Mouse (Mus musculus) lung, adult 18-20 months (tissue): Measurements from ENCODE around the gene 1700084M14Rik.
"Not testable (repeated sequence)": the region's sequence is repeated elsewhere in the genome, so short reads cannot be mapped to it uniquely, and the experiment has no call there.

Experiments
- DNase-seq, 2 experiments: peaks; one replicate each; pipeline ENCODE4 v3.0.0; 2022; ENCODE audit warnings: mixed read lengths in 2 of 2

The 1700084M14Rik gene

GRCm38 (mm10) chrX:91575811-91576210 is at the start of gene 1700084M14Rik:
Gene 1700084M14Rik, minus strand, starts transcription at chrX:91575911.
- not testable (repeated sequence) for DNase-seq
